Mouse (Mus musculus) spleen, adult 2 months (tissue): ENCODE results near the gene Bicc1.

Source experiments
- CTCF ChIP-seq: fragments of 200-500 bp; IDR thresholded peaks from 2 replicates; pipeline ENCODE4 v1.5.1; 2011; ENCODE audit warnings: mild to moderate bottlenecking, inconsistent platforms; ENCODE audit not compliant: insufficient read depth, insufficient read length, insufficient replicate concordance; ENCODE audit errors: extremely low read depth
- POLR2A ChIP-seq: fragments of 200-500 bp; IDR thresholded peaks from 2 replicates; pipeline ENCODE4 v1.6.1; 2011; ENCODE audit warnings: low read depth, low read length, inconsistent platforms

DNA sequence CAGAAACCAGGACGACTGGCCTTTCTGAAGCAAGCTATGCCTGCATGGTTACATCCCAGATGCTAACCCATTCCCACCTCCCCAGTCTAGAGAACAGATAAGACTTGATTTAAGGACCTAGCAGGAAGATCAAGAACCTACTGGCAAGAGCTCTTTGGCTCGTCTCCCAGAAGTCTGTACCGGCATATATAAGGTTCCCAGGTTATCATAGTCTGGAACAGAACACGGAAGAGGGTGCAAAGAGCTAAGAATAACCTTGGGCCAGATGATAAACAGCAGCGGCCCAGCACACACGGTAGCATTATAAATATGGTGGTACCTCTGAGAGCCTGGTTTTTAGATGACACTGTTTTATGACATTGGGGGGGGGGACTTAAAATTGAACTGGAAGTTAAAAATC, 217.9 kb downstream of the Bicc1 start:
- TF ChIP-seq CTCF (no peak), POLR2A (no peak)
